Mouse (Mus musculus) cerebellum, adult 9-11 months (tissue): ENCODE results near the gene Rgs9.
"Not testable (repeated sequence)": the region's sequence is repeated elsewhere in the genome, so short reads cannot be mapped to it uniquely, and the experiment has no call there.

Experiments
- DNase-seq: peaks from one replicate; pipeline ENCODE4 v3.0.0; 2022

Rgs9 gene

DNA sequence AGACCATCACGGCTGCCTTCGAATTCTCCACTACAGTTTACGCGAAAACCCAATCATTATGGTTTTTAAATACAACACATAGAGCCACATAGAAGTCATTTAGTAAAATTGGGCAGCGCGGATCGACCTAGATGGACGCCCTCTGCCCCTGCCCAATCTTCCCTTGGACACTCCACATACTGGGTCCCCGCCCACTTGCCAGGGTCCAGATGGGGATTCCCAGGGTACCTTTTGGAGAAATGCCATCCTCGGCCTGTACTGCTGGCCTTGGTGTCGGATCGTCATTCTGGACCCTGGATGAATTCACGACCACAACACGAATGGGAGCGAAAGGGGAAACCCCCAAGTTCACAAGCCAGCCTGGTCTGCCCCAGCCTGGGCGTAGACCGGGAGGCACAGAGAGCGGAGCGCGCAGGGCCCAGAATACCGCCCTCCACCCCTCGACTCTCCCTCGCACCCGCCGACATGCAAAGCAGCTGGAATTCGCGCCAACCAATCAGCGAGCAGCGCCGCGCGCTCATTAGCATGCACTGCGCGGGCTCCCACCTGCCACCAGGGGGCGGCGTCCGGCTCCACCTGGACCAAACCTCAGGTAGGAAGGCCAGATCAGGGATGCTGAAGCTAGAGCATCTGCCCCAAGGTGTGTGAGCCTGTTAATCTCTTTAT lies at the start of gene Rgs9:
Rgs9 (minus strand) TSS at position 420 of the 666 bp plus-strand sequence.
- DNase-seq: peak; percentile 92

DNA sequence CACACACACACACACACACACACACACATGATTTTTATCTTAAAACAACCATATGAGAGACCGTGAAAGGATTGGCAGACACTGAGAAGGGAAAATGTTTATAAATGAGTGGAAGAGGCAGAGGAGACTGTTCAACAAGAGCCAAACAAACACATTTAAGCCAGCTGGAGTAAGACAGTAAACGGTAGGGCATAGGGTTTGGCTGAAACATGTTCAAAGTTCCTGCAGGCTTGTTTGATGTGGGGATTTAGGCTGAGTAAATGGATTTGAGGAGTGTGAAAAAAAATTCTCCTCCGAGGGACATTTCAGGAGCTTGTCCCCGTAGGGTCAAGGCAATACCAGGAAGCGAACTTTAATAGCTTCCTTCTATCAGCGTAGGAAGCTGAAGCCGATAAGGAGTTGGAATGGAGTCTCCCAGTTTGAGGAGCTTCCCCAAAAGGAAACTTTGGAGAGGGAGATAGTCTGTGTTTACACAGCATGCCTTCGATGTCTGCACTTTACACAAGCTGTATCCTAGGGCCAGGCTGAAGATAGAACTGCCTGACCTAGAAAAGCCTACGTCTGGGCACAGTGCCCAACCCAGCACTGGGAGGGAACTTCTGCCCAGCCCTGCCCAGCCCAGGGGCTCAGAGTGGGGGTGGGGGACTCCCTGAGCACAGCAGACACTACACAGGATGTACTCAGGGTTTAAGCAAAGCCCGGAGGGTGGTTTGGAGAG lies 49.5 kb upstream of the Rgs9 start:
- peak; percentile 94 for DNase-seq

DNA sequence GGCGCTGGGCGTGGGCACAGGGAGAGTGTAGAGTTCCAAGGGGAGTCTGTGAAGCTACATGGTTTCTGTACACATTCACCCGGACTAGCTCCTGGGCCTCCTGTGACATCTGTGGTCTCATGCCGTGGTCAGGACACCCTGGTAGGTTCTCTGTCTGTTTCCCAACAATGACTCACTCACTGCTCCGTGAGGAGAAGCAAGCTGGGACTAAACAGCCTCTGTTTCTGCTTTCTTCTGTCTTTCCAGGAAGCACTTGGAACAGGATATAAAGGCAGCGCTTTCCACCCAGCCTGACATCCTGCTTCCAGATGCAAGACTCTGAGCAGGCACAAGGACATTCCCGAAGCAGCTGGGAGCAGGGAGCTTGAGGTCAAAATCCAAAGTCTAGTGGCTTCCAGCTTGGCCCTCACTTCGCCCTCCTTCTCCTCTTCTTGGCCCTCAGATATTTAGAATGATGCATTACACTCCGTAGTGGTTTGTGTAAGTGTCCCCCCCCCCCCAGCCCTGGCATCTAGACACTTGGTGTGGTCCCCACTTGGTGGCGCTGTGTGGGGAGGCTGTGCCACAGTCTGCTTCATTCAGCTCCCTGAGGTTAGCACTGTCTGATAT lies 46.2 kb upstream of the Rgs9 start:
- DNase-seq: peak; percentile 65

DNA sequence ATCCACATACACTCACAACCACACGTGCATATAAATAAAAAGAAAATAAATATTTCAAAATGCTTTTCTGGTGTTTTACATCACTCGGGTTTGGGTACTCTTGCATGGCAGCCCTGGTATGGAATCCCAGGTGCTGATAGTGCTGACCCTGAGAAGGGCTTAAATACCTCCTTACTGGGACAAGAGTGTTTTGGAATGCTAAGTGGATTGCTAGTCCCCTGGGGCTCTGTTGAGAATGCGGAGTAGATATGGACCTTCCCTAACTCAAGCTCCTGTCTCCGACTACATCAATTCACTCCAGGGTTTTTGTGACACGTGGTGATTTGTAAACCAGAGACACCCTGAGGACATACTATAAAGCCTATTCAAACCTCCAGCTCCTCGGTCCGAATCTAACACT lies 45.6 kb upstream of the Rgs9 start:
- DNase-seq: peak; percentile 28

DNA sequence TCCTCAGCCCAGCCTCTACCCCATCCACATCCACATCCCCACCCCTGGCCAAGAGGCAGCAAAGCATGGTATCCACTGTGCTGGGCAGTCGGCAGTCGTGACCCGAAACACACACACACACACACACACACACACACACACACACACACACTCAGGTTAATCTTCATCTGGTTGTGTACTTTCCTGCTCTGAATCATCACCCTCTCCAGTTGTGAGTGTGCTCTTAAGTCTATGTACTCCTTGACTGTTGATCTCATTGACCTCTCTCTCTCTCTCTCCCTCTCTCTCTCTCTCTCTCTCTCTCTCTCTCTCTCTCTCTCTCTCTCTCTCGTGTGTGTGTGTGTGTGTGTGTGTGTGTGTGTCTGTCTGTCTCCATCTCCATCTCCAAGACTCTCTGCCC lies 44.7 kb upstream of the Rgs9 start:
- DNase-seq: not testable (repeated sequence)

DNA sequence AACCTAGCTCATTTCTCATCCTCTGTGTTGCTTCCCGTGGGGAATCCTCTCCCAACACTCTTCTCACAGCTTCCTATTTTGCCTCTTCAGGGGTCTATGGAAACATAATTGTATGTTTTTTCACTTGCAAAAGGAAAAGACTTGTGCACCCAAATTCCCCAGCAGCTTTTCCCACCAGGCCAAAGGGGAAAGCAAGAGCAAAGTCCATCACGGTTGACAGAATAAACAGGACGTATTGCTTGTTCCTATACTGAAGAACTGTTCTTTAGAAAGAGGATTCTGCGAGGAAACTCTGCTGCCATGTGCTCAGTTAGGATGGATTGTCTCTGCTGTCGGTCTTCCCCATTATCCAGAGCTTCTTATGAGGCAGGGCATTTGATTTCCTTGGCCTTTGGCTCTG lies 42.6 kb upstream of the Rgs9 start:
- no peak for DNase-seq

DNA sequence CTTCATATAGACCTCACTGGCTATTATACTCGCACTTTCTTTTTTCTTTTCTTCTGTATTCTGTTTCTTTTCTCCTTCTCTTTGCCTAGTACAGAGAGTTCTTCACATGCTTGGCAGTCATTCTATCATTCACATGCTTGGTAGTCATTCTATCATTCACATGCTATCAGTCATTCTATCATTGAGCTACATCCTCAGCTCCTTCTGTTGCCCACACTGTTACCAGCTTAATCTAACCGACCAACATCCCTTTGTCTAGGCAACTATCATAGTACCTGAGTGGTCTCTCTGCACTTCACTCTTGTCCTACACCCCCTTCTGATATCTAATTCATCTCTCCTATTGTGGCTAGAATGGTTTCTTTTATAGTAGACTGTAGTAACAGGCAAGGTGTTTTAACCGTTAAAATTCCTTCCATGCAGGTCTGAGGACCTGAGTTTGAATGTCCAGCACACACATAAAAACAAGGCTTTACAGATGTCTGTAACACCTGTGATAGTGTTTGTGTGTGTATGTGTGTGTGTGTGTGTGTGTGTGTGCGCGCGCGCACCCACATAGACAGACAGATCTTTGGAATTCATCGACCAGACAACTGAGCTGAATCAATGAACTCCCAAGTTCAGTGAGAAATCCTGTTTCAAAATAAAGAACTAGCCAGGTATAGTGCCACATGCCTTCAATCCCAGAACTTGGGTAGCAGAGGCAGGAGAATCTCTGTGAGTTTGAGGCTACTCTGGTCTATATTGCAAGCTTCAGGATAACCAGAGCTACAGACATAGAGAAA lies 41.4 kb upstream of the Rgs9 start:
- DNase-seq: no peak

DNA sequence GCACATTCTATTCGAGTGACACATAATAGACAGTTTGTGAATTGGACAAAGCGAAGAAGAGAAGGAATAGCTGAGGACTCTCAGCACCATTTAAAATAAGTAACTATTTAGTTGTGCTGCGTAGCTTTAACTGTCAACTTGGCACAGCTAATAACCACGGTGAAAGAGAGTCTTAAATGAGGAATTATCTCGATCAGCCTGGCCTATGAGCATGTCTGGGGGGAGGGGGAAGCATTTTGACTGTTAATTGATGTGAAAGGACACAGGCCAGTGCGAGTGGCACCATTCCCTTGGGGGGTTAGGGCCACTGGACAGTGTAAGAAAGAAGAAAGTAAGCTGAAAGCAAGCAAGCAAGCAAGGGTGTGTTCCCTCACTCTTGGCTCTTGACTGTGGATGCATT lies 38.0 kb upstream of the Rgs9 start:
- no peak for DNase-seq

DNA sequence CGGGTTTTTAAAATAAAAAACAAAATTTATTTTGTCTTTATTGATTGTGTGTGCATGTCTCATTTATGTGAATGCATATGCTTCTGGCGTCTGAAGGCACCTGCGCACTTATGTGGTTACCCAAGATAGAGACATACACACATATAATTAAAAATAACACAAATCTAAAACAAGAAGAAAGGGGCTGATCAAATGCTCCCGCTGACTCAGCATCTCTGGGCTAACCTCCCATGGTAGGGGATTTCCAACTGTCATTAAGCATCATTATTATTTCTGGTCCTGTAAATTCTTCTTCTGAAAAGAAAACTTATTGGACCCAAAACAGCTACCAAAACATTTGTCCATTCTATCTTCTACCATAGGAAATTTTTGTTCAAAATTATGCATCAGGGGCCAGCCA lies 36.8 kb upstream of the Rgs9 start:
- no peak for DNase-seq

DNA sequence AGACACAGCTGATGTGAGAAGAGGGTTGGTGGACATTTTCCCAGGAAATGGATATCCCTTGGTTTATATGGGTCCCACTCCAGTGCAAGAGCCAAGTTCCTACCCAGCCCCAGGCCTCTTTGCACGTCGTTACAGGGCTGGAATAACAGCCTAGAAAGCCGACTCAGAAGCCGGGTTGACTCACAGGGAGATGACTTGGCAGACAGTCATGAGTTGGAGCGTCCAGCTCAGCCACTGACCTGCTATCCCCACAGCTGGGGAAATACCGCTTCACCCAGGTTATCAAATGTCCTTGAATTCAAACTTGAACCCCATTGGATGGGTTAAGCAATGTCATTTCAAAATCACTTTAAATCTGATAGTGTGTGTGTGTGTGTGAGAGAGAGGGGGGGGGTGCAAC lies 34.8 kb upstream of the Rgs9 start:
- DNase-seq: peak; percentile 29

DNA sequence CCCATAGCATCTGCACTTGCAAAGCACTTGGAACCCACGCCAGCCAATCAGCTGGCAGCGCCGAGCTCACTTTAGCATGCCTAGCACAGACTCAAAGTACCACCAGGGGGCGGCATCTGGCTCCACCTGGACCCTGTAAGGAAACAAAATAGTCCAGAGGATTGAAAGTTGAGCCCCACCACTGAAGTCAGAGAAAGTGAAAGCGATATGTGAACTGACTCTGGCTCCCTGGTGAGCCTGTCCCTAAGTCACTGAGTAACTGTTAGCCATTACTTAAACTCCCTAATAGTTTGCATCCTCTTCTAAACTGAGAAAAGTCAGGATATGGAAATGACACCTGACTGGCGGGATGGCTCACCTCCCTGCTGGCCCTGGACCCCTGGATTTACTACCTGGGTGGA lies 33.5 kb upstream of the Rgs9 start:
- peak; percentile 89 for DNase-seq

DNA sequence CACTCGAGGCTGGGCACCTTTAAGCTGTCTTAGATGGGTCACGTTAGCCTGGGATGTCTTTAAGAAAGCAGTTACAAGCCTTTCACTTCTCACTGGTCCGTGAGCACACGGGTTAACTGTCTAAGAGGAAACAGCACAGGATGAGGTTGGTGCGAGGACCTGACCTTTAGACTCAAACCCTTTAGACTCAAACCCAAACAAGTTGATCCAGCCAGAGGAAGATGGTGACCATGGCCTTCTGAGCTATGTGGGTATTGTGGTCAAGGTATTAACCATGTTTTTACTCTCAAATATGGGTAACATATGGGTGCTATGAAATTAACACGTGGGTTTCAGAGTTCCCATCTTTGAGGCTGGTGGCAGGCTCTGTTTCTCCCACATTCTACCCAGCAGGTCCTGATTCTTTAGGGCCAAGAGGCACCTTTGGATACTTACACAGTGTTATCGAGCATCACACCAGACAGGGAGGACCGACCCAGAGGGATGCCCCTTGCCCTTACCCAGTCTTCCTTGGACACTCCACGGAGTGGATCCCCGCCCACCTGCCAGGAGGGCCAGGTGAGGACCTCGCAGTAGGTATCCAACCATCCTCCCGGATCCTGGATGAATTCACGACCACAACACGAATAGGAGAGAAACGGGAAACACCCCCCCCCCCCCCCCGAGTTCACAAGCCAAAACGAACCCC lies 32.9 kb upstream of the Rgs9 start:
- DNase-seq: no peak

DNA sequence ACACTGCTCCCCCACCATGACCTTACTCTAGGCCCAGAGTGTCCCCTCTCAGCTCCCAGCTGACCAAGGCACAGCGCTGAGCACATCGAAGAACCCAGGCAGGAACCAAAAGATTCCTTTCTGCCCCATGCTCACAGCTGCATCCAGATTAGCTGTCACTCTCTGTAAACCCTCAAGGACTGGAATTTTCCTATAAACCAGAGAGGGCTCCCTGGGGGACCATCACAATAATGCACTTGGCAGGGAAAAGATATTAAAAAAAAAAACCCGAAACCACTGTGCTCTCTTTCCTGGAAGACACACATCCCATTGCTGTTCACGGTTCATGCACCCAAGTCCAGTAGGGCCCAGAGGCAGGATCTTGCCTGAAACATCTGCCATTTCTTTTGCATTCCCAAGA lies 31.4 kb upstream of the Rgs9 start:
- DNase-seq: no peak

DNA sequence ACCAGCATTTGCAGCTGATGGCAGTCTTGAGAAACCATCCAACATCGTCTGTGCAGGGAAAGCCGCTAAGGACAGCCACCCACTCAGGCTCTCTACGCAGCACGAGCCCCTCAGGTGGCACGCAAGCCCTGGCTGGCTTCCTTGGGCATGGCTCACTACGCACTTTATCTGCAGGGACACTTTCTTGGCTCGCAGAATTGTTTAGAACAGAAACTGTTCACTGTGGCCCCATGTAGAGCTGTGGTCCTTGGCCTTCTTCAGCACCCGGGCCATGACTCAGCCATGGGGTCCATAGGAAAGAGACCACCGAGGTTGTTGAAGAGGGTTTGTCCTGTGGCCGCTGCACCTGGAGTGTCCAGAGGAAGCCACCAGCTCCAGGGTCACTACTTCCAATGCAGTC lies 30.0 kb upstream of the Rgs9 start:
- no peak for DNase-seq

DNA sequence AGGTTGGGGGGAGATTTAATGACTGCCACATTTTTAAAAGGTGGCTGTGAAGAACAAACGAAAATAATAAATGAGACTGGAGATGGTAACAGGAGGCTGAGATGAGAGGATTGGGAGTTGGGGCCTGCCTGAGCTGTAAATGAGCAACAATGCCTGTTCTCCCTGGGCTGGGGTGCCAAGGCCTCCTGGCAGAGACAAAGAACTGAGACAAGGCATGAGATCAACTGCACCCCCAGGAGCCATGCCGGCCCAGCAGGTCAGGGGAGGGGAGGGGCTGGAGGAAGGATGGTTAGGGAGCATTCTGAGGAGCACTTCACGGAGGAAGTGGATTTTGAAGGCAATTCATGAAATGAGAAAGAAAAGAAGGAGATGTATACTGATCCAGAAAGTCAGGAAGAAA lies 29.5 kb upstream of the Rgs9 start:
- no peak for DNase-seq

DNA sequence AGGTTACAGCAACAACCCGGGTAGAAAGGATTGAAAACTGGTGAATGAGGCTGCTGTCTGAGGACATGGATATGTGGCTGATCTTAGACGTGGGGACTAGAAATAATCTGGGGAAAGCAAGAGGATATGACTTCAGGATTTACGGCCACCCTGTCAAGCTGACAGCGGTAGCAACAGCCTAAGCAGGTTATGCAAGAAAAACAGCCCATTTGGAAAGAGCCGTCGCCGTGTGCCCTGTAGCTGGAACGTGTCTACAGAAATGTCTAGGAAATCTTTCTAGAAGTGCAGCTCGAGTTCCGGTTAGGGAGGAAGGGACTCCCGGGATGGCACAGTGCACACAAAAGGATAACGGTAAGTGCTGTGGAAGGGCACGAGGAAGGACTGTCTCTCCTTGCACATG lies 28.3 kb upstream of the Rgs9 start:
- DNase-seq: no peak

DNA sequence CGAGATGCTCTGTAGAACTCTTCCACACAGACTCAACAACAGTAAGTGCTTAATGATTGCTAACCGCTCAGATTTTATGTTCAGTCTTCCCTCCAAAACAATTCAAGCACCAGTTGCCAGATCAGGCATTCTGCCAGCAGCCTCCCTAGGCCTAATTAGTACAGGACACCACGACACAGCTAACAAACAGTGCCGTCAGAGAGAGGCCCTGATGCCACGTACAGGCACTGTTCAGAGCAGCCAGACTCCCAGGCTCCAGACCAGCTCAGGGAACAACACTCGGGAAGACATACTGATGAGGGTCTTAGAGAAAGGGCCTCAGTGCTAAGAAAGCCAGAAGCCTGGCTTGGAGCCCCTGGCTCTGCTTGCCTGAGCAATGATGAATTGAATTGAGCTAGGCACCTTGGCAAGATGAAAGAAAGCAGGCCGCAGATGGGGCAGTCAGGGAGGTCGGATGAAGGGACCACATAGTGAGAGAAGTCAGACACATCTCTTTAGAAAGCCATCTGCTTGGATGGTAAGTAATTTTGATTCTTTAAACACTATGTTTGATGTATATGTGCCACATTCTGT lies 22.5 kb upstream of the Rgs9 start:
- DNase-seq: peak; percentile 87

DNA sequence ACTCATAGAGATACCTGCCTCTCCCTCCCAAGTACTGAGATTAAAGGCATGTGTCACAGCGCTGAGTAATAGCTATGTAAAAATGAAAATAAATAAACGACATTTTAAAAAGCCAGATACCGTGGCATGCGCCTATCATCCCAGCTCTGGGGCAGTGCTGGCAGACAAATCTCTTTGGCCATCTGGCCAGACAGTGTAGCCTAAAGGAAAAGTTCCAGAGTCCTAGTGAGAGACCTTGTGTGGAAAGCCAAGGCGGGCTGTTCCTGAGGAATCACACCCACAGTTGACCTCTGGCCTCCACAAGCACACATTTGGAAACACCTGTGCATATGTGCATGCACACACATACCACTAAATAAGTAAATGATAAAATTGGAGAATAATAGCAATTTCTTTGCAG lies 22.0 kb upstream of the Rgs9 start:
- peak; percentile 83 for DNase-seq

DNA sequence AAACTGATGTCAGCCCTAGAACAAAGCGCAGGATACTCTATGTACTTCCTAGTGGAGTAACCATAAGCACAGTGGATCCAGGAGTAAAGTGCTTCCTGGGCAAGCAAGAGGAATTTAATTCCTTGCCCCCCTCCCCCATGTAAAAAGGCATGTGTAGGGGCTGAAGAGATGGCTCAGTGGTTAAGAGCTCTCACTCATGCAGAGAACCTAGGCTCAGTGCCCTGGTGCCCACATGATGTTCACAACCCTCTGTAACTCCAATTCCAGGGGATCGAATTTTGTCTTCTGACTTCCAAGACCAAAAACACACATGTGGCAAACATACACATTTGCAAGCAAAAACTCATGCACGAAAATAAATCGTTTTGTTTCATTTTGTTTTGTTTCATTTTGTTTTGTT lies 21.5 kb upstream of the Rgs9 start:
- no peak for DNase-seq

DNA sequence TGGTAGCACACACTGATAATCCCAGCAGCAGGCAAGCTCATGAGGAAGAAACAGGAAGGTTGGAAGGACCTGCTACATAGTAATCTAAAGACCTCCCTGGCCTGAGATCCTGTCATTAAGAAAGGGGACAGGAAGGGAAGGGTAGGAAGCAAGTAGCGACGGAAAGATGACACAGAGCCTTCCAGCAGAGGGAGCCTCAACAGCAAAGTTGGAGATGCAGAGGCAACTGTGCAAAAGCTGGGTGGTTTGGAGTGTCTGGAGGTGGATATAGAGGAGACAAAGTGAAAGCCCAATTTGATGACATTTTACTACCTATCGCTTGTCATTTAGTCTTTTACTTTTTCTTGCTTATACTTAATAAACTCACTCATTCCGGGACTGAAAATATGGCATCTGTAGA lies 19.0 kb upstream of the Rgs9 start:
- DNase-seq: no peak

DNA sequence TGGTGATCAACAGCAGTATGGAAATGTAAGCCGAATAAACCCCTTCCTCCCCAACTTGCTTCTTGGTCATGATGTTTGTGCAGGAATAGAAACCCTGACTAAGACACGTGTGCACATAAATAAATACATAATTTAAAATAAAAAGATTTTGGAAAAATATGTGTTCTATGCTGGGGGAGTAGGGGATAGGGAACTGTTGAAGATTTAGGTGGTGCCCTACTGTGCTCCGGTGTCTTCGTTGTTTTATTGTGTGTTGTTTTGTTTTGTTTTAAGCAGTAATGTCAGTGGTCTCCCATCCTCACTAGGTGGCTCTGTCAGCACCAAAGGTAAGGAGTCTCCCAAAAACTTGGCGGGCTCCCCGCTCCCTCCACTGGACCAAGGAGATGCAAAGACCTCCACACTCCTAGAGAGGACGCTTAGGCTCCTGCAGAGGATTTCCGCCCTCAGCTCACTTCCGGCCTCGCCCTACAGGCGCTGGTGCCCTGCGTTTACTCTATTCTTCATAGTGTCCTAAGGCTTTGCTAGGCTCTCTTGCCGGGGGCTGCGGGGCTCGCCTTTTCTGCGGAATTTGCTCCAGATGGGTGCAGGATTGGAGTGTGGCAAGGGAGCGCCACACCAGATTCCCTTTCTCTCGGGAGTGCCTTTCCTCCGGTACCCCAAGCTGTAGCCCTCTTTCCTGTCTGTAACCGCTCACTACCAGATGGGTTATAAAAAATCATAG lies 14.1 kb upstream of the Rgs9 start:
- DNase-seq: peak; percentile 87

DNA sequence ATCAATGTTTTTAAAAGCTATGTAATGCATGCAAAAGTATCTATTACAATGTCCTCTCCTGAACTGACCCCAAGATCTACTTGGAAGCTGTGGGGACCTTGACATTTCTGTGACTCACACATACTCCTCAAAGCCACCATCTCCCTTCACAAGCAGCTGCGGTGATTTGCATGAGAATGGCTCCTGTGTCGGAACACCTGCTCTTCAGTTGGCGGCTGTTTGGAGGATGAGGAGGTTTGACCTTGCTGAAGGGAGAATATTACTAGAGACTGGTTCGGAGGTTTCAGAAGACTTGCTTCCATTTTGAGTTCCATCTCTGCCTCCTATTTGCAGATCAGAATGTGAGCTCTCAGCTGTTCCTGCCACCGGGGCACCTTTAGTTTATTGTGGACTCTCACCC lies 7.8 kb upstream of the Rgs9 start:
- no peak for DNase-seq
